Mouse (Mus musculus) forebrain, embryonic 12.5 days (tissue): Measurements from ENCODE around the gene Rex1bd. TPM values are rescaled to one million over a fixed set of nuclear protein-coding genes. Genes with fewer than 3 reads are reported as not detected.

Experiments
- ATAC-seq: fragments of 200-750 bp; cut with Nextera tagmentation; 2 replicates; pipeline ENCODE4 v1.8.0; 2017; ENCODE audit warnings: moderate TSS enrichment; ENCODE audit not compliant: low FRiP score
- H3K27ac ChIP-seq: fragments of 300-500 bp; sonication (generic); 2 replicates; pipeline ENCODE4 v1.5.1; 2016; ENCODE audit warnings: mild to moderate bottlenecking
- H3K27me3 ChIP-seq: fragments of 300-500 bp; sonication (generic); 2 replicates; pipeline ENCODE4 v1.6.1; 2016; ENCODE audit warnings: mild to moderate bottlenecking
- H3K36me3 ChIP-seq: fragments of 300-500 bp; sonication (generic); replicated peaks from 2 replicates; pipeline ENCODE4 v1.6.1; 2016; ENCODE audit warnings: mild to moderate bottlenecking
- H3K4me1 ChIP-seq: fragments of 300-500 bp; sonication (generic); 2 replicates; pipeline ENCODE4 v1.6.1; 2016
- H3K4me2 ChIP-seq: fragments of 300-500 bp; sonication (generic); 2 replicates; pipeline ENCODE4 v1.6.1; 2016; ENCODE audit warnings: mild to moderate bottlenecking, moderate library complexity
- H3K4me3 ChIP-seq: fragments of 300-500 bp; sonication (generic); replicated peaks from 2 replicates; pipeline ENCODE4 v1.5.1; 2016; ENCODE audit warnings: mild to moderate bottlenecking
- H3K9ac ChIP-seq: fragments of 300-500 bp; sonication (generic); 2 replicates; pipeline ENCODE4 v1.6.1; 2016; ENCODE audit warnings: mild to moderate bottlenecking
- H3K9me3 ChIP-seq: fragments of 300-500 bp; sonication (generic); 2 replicates; pipeline ENCODE4 v1.6.1; 2016
- WGBS: fragments of 180-500 bp; shearing (Covaris S2); methylation state at CpG from one replicate; pipeline ENCODE4 v1.1.7; 2016; 5-methylcytosine and 5-hydroxymethylcytosine counted together
- polyA plus RNA-seq: library from polyadenylated mRNA; unstranded; fragments of >200 nt; fragmentation: Nextera tagmentation; extraction: Ambion mirVana; gene quantifications from 2 replicates; pipeline ENCODE4 v1.2.1, GENCODE M21; 2016

Rex1bd gene
- polyA plus RNA-seq, 1 experiment from 2014 or later, result 126 TPM

- peak overlapping the region; percentile 72; the same call in 1 of the 2 replicates for H3K4me3 ChIP-seq
- H3K36me3 ChIP-seq, result peaks cover 32% of the 10 kb centered on the region
- peaks cover 32% of the 10 kb centered on the region for H3K27me3 ChIP-seq
- peak overlapping the region; percentile 25; the same call in 1 of the 2 replicates for H3K9ac ChIP-seq
- H3K4me2 ChIP-seq, result peak overlapping the region; percentile 88
- H3K9me3 ChIP-seq, result no peaks in the 10 kb centered on the region
- H3K4me1 ChIP-seq, result peaks cover 56% of the 10 kb centered on the region
- H3K27ac ChIP-seq, result peak overlapping the region; percentile 62
- no peak for ATAC-seq
- WGBS, result 57% methylated on average over 5 of the region's 5 CpGs
Observed at GRCm38 (mm10) chr8:70507027-70507393, 458 bp upstream of the Rex1bd start.

GRCm38 (mm10) chr8:70505698-70506327 is 739 bp downstream of the Rex1bd start:
- Histone ChIP-seq H3K4me2 (peak overlapping the region; percentile 88), H3K36me3 (peaks cover 32% of the 10 kb centered on the region), H3K9ac (peak overlapping the region; percentile 80), H3K27ac (peak overlapping the region; percentile 91), H3K4me1 (peaks cover 54% of the 10 kb centered on the region), H3K9me3 (no peaks in the 10 kb centered on the region), H3K4me3 (peak overlapping the region; percentile 72), H3K27me3 (peaks cover 43% of the 10 kb centered on the region)
- WGBS, result 41% methylated on average over 32 of the region's 32 CpGs
- peak; percentile 9 for ATAC-seq

GRCm38 (mm10) chr8:70504851-70505250 is 1.7 kb downstream of the Rex1bd start:
- peaks cover 56% of the 10 kb centered on the region for H3K4me1 ChIP-seq
- H3K9me3 ChIP-seq, result no peaks in the 10 kb centered on the region
- peak overlapping the region; percentile 88; the same call in 1 of the 2 replicates for H3K4me2 ChIP-seq
- WGBS, result 68% methylated on average over 3 of the region's 3 CpGs
- no peak overlapping the region for H3K9ac ChIP-seq
- no peak overlapping the region for H3K27ac ChIP-seq
- peaks cover 32% of the 10 kb centered on the region for H3K36me3 ChIP-seq
- no peak for ATAC-seq
- no peak overlapping the region; the same call in 1 of the 2 replicates for H3K4me3 ChIP-seq
- peaks cover 53% of the 10 kb centered on the region for H3K27me3 ChIP-seq

- 75% methylated on average over 16 of the region's 16 CpGs for whole genome bisulfite sequencing
- Histone ChIP-seq H3K4me2 (no peak overlapping the region), H3K27ac (no peak overlapping the region), H3K36me3 (peaks cover 32% of the 10 kb centered on the region), H3K4me1 (peaks cover 52% of the 10 kb centered on the region), H3K9me3 (no peaks in the 10 kb centered on the region), H3K4me3 (no peak overlapping the region), H3K9ac (no peak overlapping the region), H3K27me3 (peaks cover 59% of the 10 kb centered on the region)
- ATAC-seq, result no peak
Observed at GRCm38 (mm10) chr8:70504291-70504716, 2.2 kb downstream of the Rex1bd start.

GRCm38 (mm10) chr8:70503062-70503750 is 3.3 kb downstream of the Rex1bd start:
- Histone ChIP-seq H3K9me3 (no peaks in the 10 kb centered on the region), H3K4me2 (peak overlapping the region; percentile 13; the same call in 1 of the 2 replicates), H3K36me3 (peaks cover 26% of the 10 kb centered on the region), H3K4me1 (peaks cover 42% of the 10 kb centered on the region), H3K9ac (peak overlapping the region; percentile 49; the same call in 1 of the 2 replicates), H3K4me3 (peak overlapping the region; percentile 10), H3K27me3 (peaks cover 70% of the 10 kb centered on the region), H3K27ac (no peak overlapping the region)
- ATAC-seq, result 0 out of 2 replicates have a peak, but pooled peaks have one; percentile 9
- WGBS, result 8% methylated on average over 46 of the region's 46 CpGs

- no peak overlapping the region for H3K9ac ChIP-seq
- peaks cover 76% of the 10 kb centered on the region for H3K27me3 ChIP-seq
- 27% methylated on average over 12 of the region's 12 CpGs for WGBS
- H3K9me3 ChIP-seq, result no peaks in the 10 kb centered on the region
- no peak for ATAC-seq
- H3K4me2 ChIP-seq, result 0 out of 2 replicates have a peak overlapping the region, but pooled peaks have one; percentile 15
- 0 out of 2 replicates have a peak overlapping the region, but pooled peaks have one; percentile 8 for H3K4me3 ChIP-seq
- peaks cover 19% of the 10 kb centered on the region for H3K36me3 ChIP-seq
- no peak overlapping the region for H3K27ac ChIP-seq
- H3K4me1 ChIP-seq, result peaks cover 39% of the 10 kb centered on the region
Observed at GRCm38 (mm10) chr8:70502540-70502939, 4.0 kb downstream of the Rex1bd start.

GRCm38 (mm10) chr8:70501820-70502529 is 4.6 kb downstream of the Rex1bd start:
- 0 out of 2 replicates have a peak overlapping the region, but pooled peaks have one; percentile 15 for H3K4me2 ChIP-seq
- 10% methylated on average over 23 of the region's 23 CpGs for WGBS
- ATAC-seq, result no peak

GRCm38 (mm10) chr8:70500386-70501301 is 5.9 kb downstream of the Rex1bd start:
- Histone ChIP-seq H3K4me2 (peak overlapping the region; percentile 39), H3K27me3 (peaks cover 95% of the 10 kb centered on the region), H3K4me1 (peaks cover 37% of the 10 kb centered on the region), H3K9me3 (no peaks in the 10 kb centered on the region), H3K4me3 (peak overlapping the region; percentile 19), H3K36me3 (peaks cover 12% of the 10 kb centered on the region), H3K27ac (no peak overlapping the region), H3K9ac (no peak overlapping the region; the same call in 1 of the 2 replicates)
- no peak for ATAC-seq
- WGBS, result 6% methylated on average over 39 of the region's 39 CpGs

More at GRCm38 (mm10) chr8:70501820-70502529, 4.6 kb downstream of the Rex1bd start:
- Histone ChIP-seq H3K4me3 (peak overlapping the region; percentile 8; the same call in 1 of the 2 replicates), H3K27me3 (peaks cover 82% of the 10 kb centered on the region), H3K4me1 (peaks cover 39% of the 10 kb centered on the region), H3K27ac (no peak overlapping the region), H3K36me3 (peaks cover 14% of the 10 kb centered on the region), H3K9me3 (no peaks in the 10 kb centered on the region), H3K9ac (no peak overlapping the region)

- WGBS, result 6% methylated on average over 12 of the region's 12 CpGs
- no peak for ATAC-seq
- no peak overlapping the region for H3K9ac ChIP-seq
Observed at GRCm38 (mm10) chr8:70495771-70496062, 10.8 kb downstream of the Rex1bd start.

GRCm38 (mm10) chr8:70495001-70495770 is 11.4 kb downstream of the Rex1bd start:
- H3K27ac ChIP-seq, result no peak overlapping the region
- H3K36me3 ChIP-seq, result no peaks in the 10 kb centered on the region
- peaks cover 37% of the 10 kb centered on the region for H3K4me1 ChIP-seq
- peak overlapping the region; percentile 21; the same call in 1 of the 2 replicates for H3K4me2 ChIP-seq
- under 1% methylated on average over 20 of the region's 21 CpGs for WGBS
- no peak for ATAC-seq
- no peaks in the 10 kb centered on the region for H3K9me3 ChIP-seq
- H3K27me3 ChIP-seq, result peaks cover 100% of the 10 kb centered on the region
- H3K4me3 ChIP-seq, result peak overlapping the region; percentile 39; the same call in 1 of the 2 replicates
- no peak overlapping the region for H3K9ac ChIP-seq

More at GRCm38 (mm10) chr8:70495771-70496062, 10.8 kb downstream of the Rex1bd start:
- no peaks in the 10 kb centered on the region for H3K9me3 ChIP-seq
- H3K4me3 ChIP-seq, result no peak overlapping the region
- H3K4me2 ChIP-seq, result peak overlapping the region; percentile 21; the same call in 1 of the 2 replicates
- peaks cover 100% of the 10 kb centered on the region for H3K27me3 ChIP-seq
- no peaks in the 10 kb centered on the region for H3K36me3 ChIP-seq
- H3K27ac ChIP-seq, result no peak overlapping the region
- H3K4me1 ChIP-seq, result peaks cover 38% of the 10 kb centered on the region
